Mouse (Mus musculus) lung, postnatal 4 days (tissue): ENCODE results near the gene Pde4d.

Experiments used
- DNase-seq, 2 experiments: peaks; one replicate each; pipeline ENCODE4 v3.0.0; 2021

The Pde4d gene

DNA sequence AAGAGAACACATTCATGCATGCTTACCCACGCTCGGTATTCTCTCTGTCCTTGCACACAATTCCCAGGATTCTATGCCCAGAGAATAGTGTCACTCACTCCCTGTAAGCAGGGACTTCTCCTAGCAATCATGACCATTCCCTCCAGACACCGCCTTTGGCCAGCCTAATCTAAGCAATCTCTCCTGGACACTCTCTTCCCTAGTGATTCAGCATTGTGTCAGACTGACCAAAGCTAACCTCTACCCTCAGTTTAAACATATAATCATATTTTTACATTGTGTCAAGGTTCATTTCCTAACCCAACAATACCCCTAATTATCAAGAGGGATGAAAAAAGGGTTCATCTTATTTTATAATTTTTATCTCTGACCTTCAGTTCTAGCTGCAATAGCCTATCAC, 1193.7 kb downstream of the Pde4d start:
- DNase-seq: no peak

- no peak for DNase-seq
These were observed 1194.3 kb downstream of the Pde4d start for GRCm38 (mm10) chr13:109644086-109644485.

- no peak for DNase-seq
These were observed 1195.6 kb downstream of the Pde4d start for GRCm38 (mm10) chr13:109645284-109645909.

DNA sequence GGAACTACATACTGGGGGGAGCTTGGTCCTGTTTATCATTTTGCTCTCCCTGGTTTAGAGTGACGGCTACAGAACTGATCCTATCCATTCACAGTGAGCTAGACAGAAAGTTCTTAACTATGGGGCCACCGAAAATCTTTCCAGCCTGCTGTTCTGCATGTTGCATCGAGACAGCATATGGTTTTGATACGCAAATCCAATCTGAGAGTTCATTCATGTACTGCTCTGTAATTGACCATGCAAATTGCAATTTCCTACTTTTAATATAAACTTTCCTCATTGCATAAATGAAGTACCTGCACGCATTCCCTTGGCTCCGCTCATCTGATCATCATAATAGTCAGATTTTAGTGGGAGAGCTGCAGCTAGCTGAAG, 1196.1 kb downstream of the Pde4d start:
- DNase-seq: no peak

- DNase-seq: no peak
These were observed 1197.0 kb downstream of the Pde4d start for GRCm38 (mm10) chr13:109646597-109647232.

- DNase-seq: no peak
These were observed 1197.9 kb downstream of the Pde4d start for GRCm38 (mm10) chr13:109647479-109648199.

DNA sequence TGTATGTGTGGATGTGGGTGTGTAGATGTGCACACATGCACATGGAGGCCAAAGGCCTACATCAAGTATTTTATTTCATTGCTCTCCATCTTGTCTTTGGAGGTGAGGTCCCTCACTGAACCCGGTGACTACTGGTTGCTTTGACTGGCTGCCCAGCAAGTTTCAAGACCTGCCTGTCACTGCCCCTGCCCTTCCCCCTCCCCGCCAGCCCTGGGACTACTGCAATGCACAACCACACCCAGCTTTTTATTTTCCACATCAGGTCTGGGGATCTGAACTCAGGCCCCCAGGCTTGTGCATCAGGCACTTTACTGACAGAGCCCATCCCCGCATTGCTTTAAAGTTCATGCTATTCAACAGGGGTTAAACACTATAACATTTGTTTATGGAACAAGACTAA, 1198.6 kb downstream of the Pde4d start:
- no peak for DNase-seq

DNA sequence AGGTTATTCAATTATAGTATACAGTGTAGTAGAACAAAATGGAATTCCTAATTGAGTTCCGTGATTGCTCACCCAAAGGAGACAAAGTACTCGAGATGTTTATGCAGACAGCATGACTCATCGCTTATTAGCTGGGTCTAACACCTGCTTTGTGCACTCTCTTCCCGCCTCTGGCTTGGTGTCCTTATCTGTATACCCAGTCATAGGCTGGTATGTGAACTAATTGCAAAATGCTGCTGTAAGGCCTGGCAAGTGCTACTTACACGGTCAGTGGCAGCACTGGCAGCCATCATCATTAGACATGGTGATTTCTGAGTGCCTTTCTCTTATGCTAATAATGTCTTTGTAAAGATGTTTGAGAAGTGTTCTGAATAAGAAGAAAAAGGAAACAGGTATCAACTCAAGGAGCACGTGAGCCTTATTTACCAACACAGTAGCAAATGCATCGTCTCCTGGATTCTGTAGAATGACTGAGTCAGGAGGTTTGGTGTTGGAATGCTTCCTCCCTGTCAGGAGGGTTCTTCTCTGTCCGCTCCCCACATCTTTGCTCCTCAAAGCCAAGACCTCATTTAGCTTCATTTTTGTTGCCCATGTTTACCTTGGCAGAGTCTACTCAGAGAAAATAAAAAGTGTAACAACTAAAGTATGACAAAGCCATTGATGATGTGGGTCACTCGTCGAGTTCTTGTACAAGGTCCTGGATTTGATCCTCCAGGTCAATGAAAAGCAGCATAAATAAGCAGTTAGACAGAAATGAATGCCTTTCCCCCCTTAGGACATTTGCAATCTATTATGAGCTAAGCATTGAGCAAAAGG, 1202.2 kb downstream of the Pde4d start:
- DNase-seq: no peak

DNA sequence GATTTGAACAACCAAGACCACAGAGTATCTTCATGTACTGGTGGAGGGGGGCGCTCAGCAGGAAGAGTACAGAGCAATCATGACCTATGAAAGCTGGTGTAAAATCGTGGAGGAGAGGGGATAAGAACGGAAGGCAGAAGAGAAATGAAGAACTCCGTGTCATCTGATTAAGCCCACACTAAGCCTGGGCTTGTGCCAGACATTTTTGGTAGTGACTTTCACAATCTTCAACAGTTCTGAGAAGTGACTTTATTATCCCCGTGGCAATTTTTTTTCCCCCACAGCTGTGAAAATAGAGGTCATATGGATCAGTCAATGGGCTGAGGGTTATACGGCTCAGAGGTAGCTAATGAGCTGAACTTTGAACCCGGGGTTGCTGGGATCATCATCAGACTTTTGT, 1202.9 kb downstream of the Pde4d start:
- DNase-seq: no peak

DNA sequence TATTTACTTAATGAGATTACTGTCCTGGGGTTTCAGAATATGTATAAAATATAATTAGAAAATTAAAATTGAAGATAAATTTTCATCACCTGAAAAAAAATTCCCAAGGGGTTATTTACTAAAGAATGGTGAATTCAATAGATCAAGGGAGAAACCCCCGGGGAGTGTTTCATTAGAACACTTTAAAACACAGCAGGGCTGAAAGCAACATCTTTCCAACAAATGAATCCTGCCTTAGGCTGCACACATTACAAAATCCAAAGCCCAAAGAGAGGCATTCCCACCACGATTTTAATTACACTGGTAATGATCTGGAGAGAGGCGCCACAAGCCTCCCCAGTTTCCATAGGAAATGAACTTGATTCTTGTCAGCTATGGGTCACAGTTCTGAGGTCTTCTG, 1205.6 kb downstream of the Pde4d start:
- DNase-seq: no peak

DNA sequence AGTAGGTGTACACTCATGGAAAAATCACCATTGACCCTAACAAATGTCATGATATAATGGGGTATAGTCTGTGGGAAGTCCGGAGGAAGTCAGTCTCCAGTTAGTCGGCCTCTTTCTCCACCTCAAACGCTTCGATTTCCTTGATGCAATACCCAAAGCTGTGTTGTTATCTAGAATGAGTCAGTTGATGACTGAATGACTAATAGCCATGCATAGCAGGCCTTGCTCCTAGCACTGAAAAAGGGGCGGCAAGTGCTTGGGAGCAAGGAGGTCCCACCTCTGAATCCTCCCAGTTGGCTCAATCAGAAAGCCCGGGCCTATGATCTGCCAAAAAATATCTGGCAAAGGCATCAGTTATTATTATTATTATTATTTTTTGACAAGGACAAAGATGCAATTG, 1209.4 kb downstream of the Pde4d start:
- no peak for DNase-seq

- no peak for DNase-seq
These were observed 1211.6 kb downstream of the Pde4d start for GRCm38 (mm10) chr13:109661345-109661744.

DNA sequence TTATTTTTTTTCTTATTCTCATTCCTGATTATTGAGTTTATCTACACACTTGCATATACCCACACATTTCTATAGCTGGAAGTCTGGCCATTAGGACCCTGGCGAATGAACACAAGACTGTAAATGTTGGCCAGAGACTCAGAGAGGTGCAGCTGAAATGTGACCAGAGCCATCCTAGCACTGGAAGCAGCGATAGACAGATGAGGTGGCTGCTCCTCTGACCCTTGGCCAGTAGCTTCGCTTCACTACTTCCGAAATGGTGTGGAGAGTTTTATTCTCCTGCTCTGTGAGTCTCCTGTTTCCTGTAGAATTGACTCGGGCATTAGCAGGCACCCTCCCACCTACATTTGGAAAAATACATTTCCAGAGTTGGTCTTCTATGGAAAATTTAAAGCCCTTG, 1212.4 kb downstream of the Pde4d start:
- DNase-seq: no peak

GRCm38 (mm10) chr13:109662731-109663130, 1213.0 kb downstream of the Pde4d start:
- no peak for DNase-seq

- DNase-seq: no peak
These were observed 1215.4 kb downstream of the Pde4d start for GRCm38 (mm10) chr13:109664956-109665802.

DNA sequence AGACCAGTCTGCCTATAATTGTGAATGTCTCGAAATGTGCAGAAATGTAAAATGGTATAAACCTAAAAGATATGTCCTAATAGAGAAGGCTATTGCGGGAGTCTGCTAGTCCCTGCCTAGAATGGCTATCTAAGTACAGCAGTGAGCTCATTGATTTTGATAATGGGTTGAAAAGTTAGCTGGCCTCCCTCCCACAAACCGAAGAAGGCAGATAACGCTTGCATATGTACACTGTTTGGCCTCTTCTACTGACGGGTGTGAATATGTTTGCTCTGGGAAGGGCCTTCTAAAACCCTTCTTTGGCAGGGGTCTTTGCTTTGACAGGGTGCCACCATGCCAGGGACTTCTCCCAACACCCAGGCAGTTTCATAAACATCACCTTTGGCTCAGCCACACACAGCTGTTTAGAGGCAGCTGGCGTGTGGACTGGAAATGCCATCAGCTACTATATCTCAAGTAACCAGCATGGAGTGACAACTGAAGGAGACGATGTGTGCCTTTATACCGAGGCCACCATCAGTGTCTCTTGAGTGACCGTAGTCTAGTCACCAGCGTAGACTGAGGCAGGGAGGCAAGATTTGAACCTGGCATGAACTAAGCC, 1216.2 kb downstream of the Pde4d start:
- peak; percentile 25 to 64 for DNase-seq

DNA sequence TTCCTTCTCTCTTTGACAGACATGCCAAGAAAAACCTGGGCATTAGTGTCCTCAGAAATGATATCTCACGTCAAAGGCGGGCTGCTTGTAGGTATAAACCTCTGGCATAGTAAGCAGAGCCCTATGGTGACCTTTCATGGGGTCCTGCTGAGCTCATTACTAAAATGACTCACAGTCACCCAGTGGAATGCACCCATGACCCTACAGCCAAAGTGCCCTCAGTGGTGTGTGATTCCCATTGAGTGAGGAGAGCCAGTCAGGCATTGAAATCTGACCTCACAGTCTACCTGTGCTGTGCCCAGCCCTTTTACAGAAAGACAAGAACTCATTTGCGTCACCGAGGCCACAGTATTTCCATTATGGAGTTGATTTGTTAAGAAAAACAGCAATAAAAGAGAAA, 1220.2 kb downstream of the Pde4d start:
- no peak for DNase-seq

GRCm38 (mm10) chr13:109671589-109672347, 1222.0 kb downstream of the Pde4d start:
- no peak for DNase-seq

GRCm38 (mm10) chr13:109677047-109677446, 1227.3 kb downstream of the Pde4d start:
- no peak for DNase-seq

DNA sequence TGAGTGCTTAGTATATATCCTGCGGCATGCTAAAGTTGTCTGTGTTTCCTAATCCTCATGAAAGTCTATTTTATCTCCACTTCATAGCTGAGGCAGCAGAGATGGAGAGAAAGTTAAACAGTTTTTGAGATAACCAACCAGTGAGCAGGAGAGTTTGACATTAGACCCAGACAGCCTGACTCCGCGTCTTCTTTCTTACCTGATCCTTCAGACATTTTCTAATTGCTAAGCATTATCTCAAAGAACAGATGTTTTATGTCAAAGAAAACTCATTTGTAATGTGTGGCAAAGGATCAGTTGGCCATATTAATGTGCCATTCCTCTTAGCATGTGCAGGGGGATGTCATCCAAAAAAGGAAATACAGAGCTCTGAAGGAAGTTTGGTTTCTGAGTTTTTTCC, 1227.9 kb downstream of the Pde4d start:
- no peak for DNase-seq

DNA sequence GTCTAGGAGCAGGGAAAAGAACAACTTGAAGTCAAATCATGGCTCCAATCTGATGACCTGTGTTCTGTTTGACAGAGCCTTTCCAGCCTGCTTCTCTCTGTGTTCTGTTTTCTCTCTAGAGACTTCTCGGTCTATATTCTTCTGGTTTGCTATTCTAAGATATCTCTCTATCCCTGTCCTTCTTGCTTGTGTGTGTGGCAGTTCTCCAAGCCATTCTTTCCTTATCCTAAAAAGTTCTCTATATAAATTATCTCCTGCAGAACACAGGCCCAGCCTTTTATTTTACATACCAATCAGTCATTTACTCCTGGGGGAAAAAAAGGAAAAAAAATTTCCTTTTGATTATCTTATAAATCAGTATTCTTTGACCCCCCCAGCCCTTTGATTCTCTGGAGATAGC, 1229.2 kb downstream of the Pde4d start:
- DNase-seq: no peak
